Mouse (Mus musculus) heart, postnatal 0 days (tissue): ENCODE measurements at regions not wholly inside any gene's neighbourhood (a gene's known extent, or its start where the extent isn't known, plus 50 kb on each side); places are given as distances from the start of the nearest gene placed in this dataset.

Source experiments
- ATAC-seq: fragments of 200-750 bp; cut with Nextera tagmentation; 2 replicates; pipeline ENCODE4 v1.8.0; 2017; ENCODE audit warnings: low read depth, moderate number of reproducible peaks, moderate library complexity; ENCODE audit not compliant: insufficient read depth
- DNase-seq: peaks from one replicate; pipeline ENCODE4 v3.0.0-alpha.2; 2016; ENCODE audit warnings: low spot score
- H3K27ac ChIP-seq: fragments of 300-500 bp; sonication (generic); 2 replicates; pipeline ENCODE4 v1.5.1; 2014; ENCODE audit warnings: low read depth, mild to moderate bottlenecking
- H3K27me3 ChIP-seq: fragments of 300-500 bp; sonication (generic); 2 replicates; pipeline ENCODE4 v1.6.1; 2014; ENCODE audit warnings: low read length, mixed read lengths; ENCODE audit not compliant: control insufficient read depth, insufficient read depth
- H3K36me3 ChIP-seq: fragments of 300-500 bp; sonication (generic); replicated peaks from 2 replicates; pipeline ENCODE4 v1.6.1; 2014; ENCODE audit warnings: low read length, mixed read lengths; ENCODE audit not compliant: control insufficient read depth, insufficient read depth
- H3K4me1 ChIP-seq: fragments of 300-500 bp; sonication (generic); 2 replicates; pipeline ENCODE4 v1.6.1; 2014; ENCODE audit warnings: antibody characterized with exemption; ENCODE audit not compliant: control insufficient read depth, insufficient read depth
- H3K4me2 ChIP-seq: fragments of 300-500 bp; sonication (generic); 2 replicates; pipeline ENCODE4 v1.6.1; 2014; ENCODE audit warnings: low read depth, mild to moderate bottlenecking, low read length, moderate library complexity
- H3K4me3 ChIP-seq: fragments of 300-500 bp; sonication (generic); 2 replicates; pipeline ENCODE4 v1.5.1; 2014; ENCODE audit warnings: low read depth, low read length
- H3K9ac ChIP-seq: fragments of 300-500 bp; sonication (generic); replicated peaks from 2 replicates; pipeline ENCODE4 v1.6.1; 2014; ENCODE audit warnings: low read depth, low read length, mixed read lengths
- H3K9me3 ChIP-seq: fragments of 300-500 bp; sonication (generic); replicated peaks from 2 replicates; pipeline ENCODE4 v1.6.1; 2016; ENCODE audit warnings: low read length; ENCODE audit not compliant: control insufficient read depth
- CTCF ChIP-seq: IDR thresholded peaks from 2 replicates; pipeline ENCODE4 v1.5.1; 2016; ENCODE audit warnings: antibody characterized with exemption, control low read depth, low read depth
- EP300 ChIP-seq: IDR thresholded peaks from 2 replicates; pipeline ENCODE4 v1.6.1; 2016; ENCODE audit warnings: antibody characterized with exemption, low read depth
- WGBS: fragments of 180-500 bp; shearing (Covaris S2); extraction: QIAGEN DNeasy Blood & Tissue Kit; methylation state at CpG from one replicate; pipeline ENCODE4 v1.1.7; 2014; 5-methylcytosine and 5-hydroxymethylcytosine counted together

GRCm38 (mm10) chr13:72184116-72184845 is 220.8 kb upstream of the Irx1 start:
- no peak overlapping the region for H3K27ac ChIP-seq
- DNase-seq (no peak), ATAC-seq (no peak)
- H3K9ac ChIP-seq, result no peak overlapping the region
- no peaks in the 10 kb centered on the region for H3K4me1 ChIP-seq
- no peaks in the 10 kb centered on the region for H3K36me3 ChIP-seq
- WGBS, result 64% methylated on average over 15 of the region's 15 CpGs
- TF ChIP-seq CTCF, result no peak
- no peaks in the 10 kb centered on the region for H3K27me3 ChIP-seq
- no peak overlapping the region for H3K4me3 ChIP-seq
- no peak overlapping the region for H3K4me2 ChIP-seq
- H3K9me3 ChIP-seq, result no peaks in the 10 kb centered on the region

GRCm38 (mm10) chr13:72184846-72185118 is 221.3 kb upstream of the Irx1 start:
- no peak overlapping the region for H3K4me3 ChIP-seq
- WGBS, result 76% methylated on average over 3 of the region's 3 CpGs
- H3K27ac ChIP-seq, result no peak overlapping the region
- H3K4me2 ChIP-seq, result no peak overlapping the region
- H3K9ac ChIP-seq, result no peak overlapping the region
- DNase-seq (no peak), ATAC-seq (no peak)
- H3K9me3 ChIP-seq, result no peaks in the 10 kb centered on the region
- no peaks in the 10 kb centered on the region for H3K4me1 ChIP-seq
- TF ChIP-seq CTCF (no peak), EP300 (no peak)
- H3K27me3 ChIP-seq, result no peaks in the 10 kb centered on the region
- no peaks in the 10 kb centered on the region for H3K36me3 ChIP-seq

GRCm38 (mm10) chr13:72195881-72196280 is 232.4 kb upstream of the Irx1 start:
- no peak for DNase-seq
- Histone ChIP-seq H3K9me3 (no peaks in the 10 kb centered on the region), H3K4me1 (peaks cover 16% of the 10 kb centered on the region), H3K27ac (no peak overlapping the region), H3K27me3 (no peaks in the 10 kb centered on the region), H3K36me3 (no peaks in the 10 kb centered on the region), H3K4me3 (no peak overlapping the region), H3K4me2 (no peak overlapping the region), H3K9ac (no peak overlapping the region)
- ATAC-seq, result no peak
- TF ChIP-seq CTCF (no peak), EP300 (no peak)
- WGBS, result 92% methylated on average over 2 of the region's 2 CpGs

GRCm38 (mm10) chr13:72198341-72199105 is 235.0 kb upstream of the Irx1 start:
- Histone ChIP-seq H3K27me3 (no peaks in the 10 kb centered on the region), H3K27ac (0 out of 2 replicates have a peak overlapping the region, but pooled peaks have one; percentile 28), H3K4me2 (peak overlapping the region; percentile 32), H3K9me3 (no peaks in the 10 kb centered on the region), H3K4me1 (peaks cover 16% of the 10 kb centered on the region), H3K4me3 (no peak overlapping the region), H3K36me3 (no peaks in the 10 kb centered on the region), H3K9ac (no peak overlapping the region)
- 21% methylated on average over 22 of the region's 22 CpGs for WGBS
- TF ChIP-seq EP300 (no peak), CTCF (no peak)
- DNase-seq (peak; percentile 51), ATAC-seq (peak; percentile 73)

GRCm38 (mm10) chr13:72209518-72209917 is 246.0 kb upstream of the Irx1 start:
- H3K9ac ChIP-seq, result no peak overlapping the region
- DNase-seq, result no peak
- no peak overlapping the region for H3K27ac ChIP-seq
- ATAC-seq, result no peak
- H3K36me3 ChIP-seq, result no peaks in the 10 kb centered on the region
- no peaks in the 10 kb centered on the region for H3K4me1 ChIP-seq
- H3K4me3 ChIP-seq, result no peak overlapping the region
- TF ChIP-seq CTCF (no peak), EP300 (no peak)
- H3K4me2 ChIP-seq, result no peak overlapping the region
- WGBS, result 76% methylated on average over 5 of the region's 5 CpGs
- no peaks in the 10 kb centered on the region for H3K27me3 ChIP-seq
- no peaks in the 10 kb centered on the region for H3K9me3 ChIP-seq
